In genomic region chr5:35770246-35770645, GRCm38 (mm10) we compare ENCODE assay signal across 23 mouse cellular contexts. TPM values are rescaled to one million over a fixed set of nuclear protein-coding genes. Genes with fewer than 3 reads are reported as not detected.
DNase-seq lines count a peak whose midpoint lies in the region; ATAC-seq and TF ChIP-seq lines count a peak whose summit lies in the region.
"Had no signal": no experiment of that assay in that cellular context is flagged by ENCODE, and none has a peak within 500 bp of the region (broad histone marks: within the 10 kb centered on the region; RNA-seq: fewer than 3 reads in every experiment).

No protein-coding gene starts in this region.

- no peak overlapping the region for H3K4me2 ChIP-seq in heart, postnatal 0 days (ENCODE audit: low read depth, low read length)
- no peak overlapping the region for H3K4me2 ChIP-seq in heart, embryonic 12.5 days
- H3K4me2 ChIP-seq: embryonic facial prominence, embryonic 13.5 days; forebrain, embryonic 12.5 days; forebrain, embryonic 15.5 days; hindbrain, embryonic 14.5 days had no signal

- no peaks in the 10 kb centered on the region for H3K79me2 ChIP-seq in heart, adult 2 months (replicated peaks; ENCODE audit: control insufficient read depth, insufficient read depth, low read length)

- peak overlapping the region; percentile 81 for H3K27ac ChIP-seq in heart, adult 2 months
- H3K27ac ChIP-seq in heart, postnatal 0 days (ENCODE audit: low read depth): peak overlapping the region; percentile 73; the same call in 1 of the 2 replicates
- H3K27ac ChIP-seq in heart, embryonic 12.5 days (ENCODE audit: poor library complexity, severe bottlenecking): no peak overlapping the region
- H3K27ac ChIP-seq in ES-Bruce4 (ENCODE audit: insufficient read depth, low read length): peak overlapping the region; percentile 54
- H3K27ac ChIP-seq: embryonic facial prominence, embryonic 10.5 days; embryonic facial prominence, embryonic 13.5 days; forebrain, embryonic 12.5 days; forebrain, embryonic 15.5 days; hindbrain, embryonic 14.5 days; hindbrain, postnatal 0 days had no signal

- H3K9ac ChIP-seq in heart, adult 2 months (ENCODE audit: low read depth, low read length): no peak overlapping the region
- no peak overlapping the region for H3K9ac ChIP-seq in heart, postnatal 0 days (replicated peaks; ENCODE audit: low read depth, low read length)
- no peak overlapping the region for H3K9ac ChIP-seq in heart, embryonic 12.5 days
- no peak overlapping the region for H3K9ac ChIP-seq in ES-Bruce4 (ENCODE audit: low read depth, poor library complexity, severe bottlenecking)
- H3K9ac ChIP-seq: embryonic facial prominence, embryonic 13.5 days; forebrain, embryonic 12.5 days; forebrain, embryonic 15.5 days; heart, embryonic 13.5 days; hindbrain, embryonic 14.5 days had no signal

- no peak for DNase-seq in heart, adult 2 months
- no peak for DNase-seq in heart, adult 18-20 months
- no peak for DNase-seq in heart, postnatal 0 days (ENCODE audit: low spot score)
- DNase-seq in ZHBTc4 (ENCODE audit: low read depth, low spot score): peak; percentile 65
- no peak for DNase-seq in right cerebral cortex, postnatal 4 days
- DNase-seq: B cell, adult 2 months; cerebellum, adult 9-11 months; embryo, embryonic 11 days; kidney, adult 18-20 months; kidney, adult 9 months had no signal

- no peaks in the 10 kb centered on the region for H3K36me3 ChIP-seq in heart, adult 2 months (ENCODE audit: control insufficient read depth, insufficient read depth, low read length)
- no peaks in the 10 kb centered on the region for H3K36me3 ChIP-seq in heart, postnatal 0 days (replicated peaks; ENCODE audit: control insufficient read depth, insufficient read depth, low read length)
- no peaks in the 10 kb centered on the region for H3K36me3 ChIP-seq in heart, embryonic 12.5 days
- no peaks in the 10 kb centered on the region for H3K36me3 ChIP-seq in ES-Bruce4 (ENCODE audit: control insufficient read depth, insufficient read depth, low read length, poor library complexity, severe bottlenecking)
- H3K36me3 ChIP-seq: embryonic facial prominence, embryonic 10.5 days; embryonic facial prominence, embryonic 13.5 days; forebrain, embryonic 12.5 days; forebrain, embryonic 15.5 days; G1E; heart, embryonic 13.5 days had no signal

- peaks cover 24% of the 10 kb centered on the region for H3K4me1 ChIP-seq in heart, adult 2 months (ENCODE audit: control insufficient read depth, insufficient read depth, low read length)
- H3K4me1 ChIP-seq in heart, postnatal 0 days (ENCODE audit: control insufficient read depth, insufficient read depth): peaks cover 61% of the 10 kb centered on the region
- H3K4me1 ChIP-seq in heart, embryonic 12.5 days (replicated peaks): peaks cover 70% of the 10 kb centered on the region
- H3K4me1 ChIP-seq in ES-Bruce4 (ENCODE audit: control insufficient read depth, insufficient read depth, low read length): peaks cover 10% of the 10 kb centered on the region
- H3K4me1 ChIP-seq: forebrain, embryonic 15.5 days had no signal

- 88% methylated on average over 2 of the region's 2 CpGs for WGBS in heart, adult 2 months
- WGBS in heart, postnatal 0 days: 80% methylated on average over 2 of the region's 2 CpGs
- 89% methylated on average over 2 of the region's 2 CpGs for WGBS in heart, embryonic 12.5 days

- TF ChIP-seq POLR2A in heart, adult 2 months (IDR thresholded peaks at IDR 0.05; ENCODE audit: insufficient read depth, low read depth, low read length): no peak
- TF ChIP-seq POLR2A in ES-Bruce4 (IDR thresholded peaks at IDR 0.05; ENCODE audit: insufficient read depth, low read length): no peak

- ATAC-seq in heart, postnatal 0 days (ENCODE audit: insufficient read depth, low read depth): no peak
- no peak for ATAC-seq in heart, embryonic 12.5 days (ENCODE audit: insufficient number of reproducible peaks, low FRiP score)
- ATAC-seq: forebrain, embryonic 15.5 days; hindbrain, postnatal 0 days; inflammation-experienced regulatory T-cells, adult 6 months; Patski had no signal

- no peak for TF ChIP-seq CTCF in heart, adult 2 months (IDR thresholded peaks at IDR 0.05)
- no peak for TF ChIP-seq CTCF in heart, postnatal 0 days (IDR thresholded peaks at IDR 0.05; ENCODE audit: low read depth)
- no peak for TF ChIP-seq CTCF in ES-Bruce4 (IDR thresholded peaks at IDR 0.05; ENCODE audit: low read depth, low read length)

- intact Hi-C loops in heart, adult 2 months (cut with DNase I): no loop called here

- no peak overlapping the region for H3K4me3 ChIP-seq in heart, adult 2 months
- H3K4me3 ChIP-seq in heart, postnatal 0 days (ENCODE audit: low read depth, low read length): no peak overlapping the region
- no peak overlapping the region for H3K4me3 ChIP-seq in heart, embryonic 12.5 days
- H3K4me3 ChIP-seq in ES-Bruce4 (ENCODE audit: low read depth, low read length): no peak overlapping the region
- H3K4me3 ChIP-seq: embryonic facial prominence, embryonic 10.5 days; embryonic facial prominence, embryonic 13.5 days; erythroblast, embryonic 14.5 days; forebrain, embryonic 12.5 days; forebrain, embryonic 15.5 days; heart, embryonic 13.5 days had no signal

- no peak for TF ChIP-seq EP300 in heart, adult 2 months (IDR thresholded peaks at IDR 0.05; ENCODE audit: insufficient read depth, low read depth, low read length)
- no peak for TF ChIP-seq EP300 in heart, postnatal 0 days (IDR thresholded peaks at IDR 0.05; ENCODE audit: low read depth)
- TF ChIP-seq EP300 in ES-Bruce4 (IDR thresholded peaks at IDR 0.05; ENCODE audit: insufficient read depth, low read depth, low read length): 0 out of 2 replicates have a peak, but pooled peaks have one; percentile 5

- no peaks in the 10 kb centered on the region for H3K9me3 ChIP-seq in heart, postnatal 0 days (replicated peaks; ENCODE audit: control insufficient read depth, low read length)
- H3K9me3 ChIP-seq in heart, embryonic 12.5 days (replicated peaks): no peaks in the 10 kb centered on the region
- no peaks in the 10 kb centered on the region for H3K9me3 ChIP-seq in ES-Bruce4 (replicated peaks; ENCODE audit: control insufficient read depth, insufficient read depth, low read length, poor library complexity, severe bottlenecking)
- H3K9me3 ChIP-seq: embryonic facial prominence, embryonic 10.5 days; embryonic facial prominence, embryonic 13.5 days; forebrain, embryonic 12.5 days; forebrain, embryonic 15.5 days; G1E; heart, embryonic 13.5 days had no signal

- H3K27me3 ChIP-seq in heart, adult 2 months (ENCODE audit: control insufficient read depth, insufficient read depth, low read length): no peaks in the 10 kb centered on the region
- H3K27me3 ChIP-seq in heart, postnatal 0 days (ENCODE audit: control insufficient read depth, insufficient read depth, low read length): no peaks in the 10 kb centered on the region
- no peaks in the 10 kb centered on the region for H3K27me3 ChIP-seq in heart, embryonic 12.5 days (replicated peaks)
- no peaks in the 10 kb centered on the region for H3K27me3 ChIP-seq in ES-Bruce4 (ENCODE audit: control insufficient read depth, insufficient read depth, low read length, poor library complexity, severe bottlenecking)
- H3K27me3 ChIP-seq: embryonic facial prominence, embryonic 13.5 days; forebrain, embryonic 15.5 days; Patski had no signal

RNA-seq across cellular contexts. Expression of gene Ablim2, which starts 12.6 kb away (rescaled TPM):
- total RNA-seq in heart, adult 2 months (2021): 10 to 100 TPM; 20.1 to 20.8 TPM
- polyA plus RNA-seq in heart, adult 2 months (2012; rRNA removed): 32.7 and 41.0 TPM in 2 replicates
- 10 to 100 TPM; 21.4 to 24.4 TPM for total RNA-seq in heart, adult 18-20 months (2021)
- 10.9 and 22.1 TPM in 2 replicates for total RNA-seq in heart, postnatal 0 days (2014; rRNA removed; ENCODE audit: low replicate concordance)
- 8.3 and 8.8 TPM in 2 replicates for polyA plus RNA-seq in heart, postnatal 0 days (2015; fragmentation: Nextera tagmentation; extraction: Ambion mirVana)
- 3.8 and 3.9 TPM in 2 replicates for polyA plus RNA-seq in heart, embryonic 12.5 days (2016; fragmentation: Nextera tagmentation; extraction: Ambion mirVana)
- 3.8 and 6.1 TPM in 2 replicates for polyA plus RNA-seq in ES-Bruce4 (2011; ENCODE audit: insufficient read depth, insufficient read length, low read depth, missing spikeins)
- polyA plus RNA-seq: erythroblast, embryonic 14.5 days; G1E had no signal

RNA-seq across cellular contexts. Expression of gene Sh3tc1, which starts 30.5 kb away (rescaled TPM):
- 1 to 10 TPM; 5.7 to 7.2 TPM for total RNA-seq in heart, adult 2 months (2021)
- polyA plus RNA-seq in heart, adult 2 months (2012; rRNA removed): 6.3 and 6.8 TPM in 2 replicates
- total RNA-seq in heart, adult 18-20 months (2021): 10 to 100 TPM in 1 of 2 experiments, 1 to 10 TPM in 1; 8.2 to 10.3 TPM
- total RNA-seq in heart, postnatal 0 days (2014; rRNA removed; ENCODE audit: low replicate concordance): 11.4 and 15.2 TPM in 2 replicates
- polyA plus RNA-seq in heart, postnatal 0 days (2015; fragmentation: Nextera tagmentation; extraction: Ambion mirVana): 6.8 and 9.4 TPM in 2 replicates
- 10.0 and 10.4 TPM in 2 replicates for polyA plus RNA-seq in heart, embryonic 12.5 days (2016; fragmentation: Nextera tagmentation; extraction: Ambion mirVana)
- polyA plus RNA-seq in ES-Bruce4 (2011; ENCODE audit: insufficient read depth, insufficient read length, low read depth, missing spikeins): 3.6 and 5.1 TPM in 2 replicates
